Mouse (Mus musculus) c-Kit-positive CD71-positive TER-119-positive erythroid progenitor cells, embryonic 14.5 days (primary cell): ENCODE measurements around the gene Cyb561d1.

Experiments
- DNase-seq: peaks from one replicate; pipeline ENCODE4 v3.0.0-alpha.2; 2013; ENCODE audit warnings: low spot score

Gene Cyb561d1

DNA sequence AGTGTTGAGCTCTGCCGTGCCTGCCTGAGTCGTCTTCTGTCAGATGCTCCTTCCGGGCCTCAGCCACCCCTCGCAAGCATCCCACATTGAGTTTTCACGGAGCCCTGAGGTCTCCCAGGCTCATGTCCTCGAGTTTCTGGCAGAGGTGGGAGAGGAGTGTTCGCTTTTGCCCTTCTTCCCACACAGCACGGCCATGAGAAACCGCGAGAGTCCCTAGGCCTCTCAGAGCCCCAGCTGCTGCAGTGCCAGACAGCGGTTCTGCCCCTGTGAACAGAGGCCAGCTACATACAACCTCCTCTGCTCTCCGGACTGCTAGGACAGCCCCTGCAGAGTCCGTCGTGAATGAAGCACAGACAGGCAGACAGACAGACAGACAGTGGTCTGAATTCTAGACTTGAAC is 33.5 kb downstream of the Cyb561d1 start:
- no peak for DNase-seq

DNA sequence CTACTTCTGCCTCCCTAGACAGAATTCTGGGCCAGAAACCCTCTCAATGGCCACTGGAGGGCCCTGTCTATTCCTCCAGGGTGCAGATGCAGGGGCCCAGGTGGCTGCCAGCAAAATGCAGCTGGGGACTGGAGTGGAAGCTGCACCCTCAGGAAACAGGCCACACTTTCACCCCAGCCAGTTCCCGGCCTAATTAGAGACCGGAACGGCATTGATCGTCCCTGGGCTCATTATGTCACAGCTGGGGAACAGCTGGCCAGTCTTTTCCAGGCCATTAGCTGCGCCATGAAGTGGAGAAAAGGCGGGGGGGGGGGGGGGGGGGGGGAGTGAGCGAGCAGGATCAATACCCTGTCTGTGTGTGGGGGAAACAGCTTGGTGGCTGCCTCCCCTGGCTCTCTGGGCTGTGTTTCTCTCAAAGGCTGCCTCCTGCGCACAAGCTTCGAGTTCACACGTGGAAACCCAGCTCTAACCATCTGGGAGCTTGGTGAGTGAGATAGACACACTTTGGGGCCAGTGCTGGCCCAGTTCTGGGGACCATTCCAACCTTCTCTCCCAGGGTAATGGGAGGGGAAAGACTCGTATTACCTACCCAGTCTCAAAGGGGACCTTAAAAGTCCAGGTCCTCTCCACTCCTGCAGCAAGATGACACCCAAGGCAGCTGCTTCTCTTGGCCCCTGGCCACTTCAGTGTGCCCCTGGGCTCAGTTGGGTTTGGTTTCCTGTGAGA is 34.4 kb downstream of the Cyb561d1 start:
- DNase-seq = no peak

DNA sequence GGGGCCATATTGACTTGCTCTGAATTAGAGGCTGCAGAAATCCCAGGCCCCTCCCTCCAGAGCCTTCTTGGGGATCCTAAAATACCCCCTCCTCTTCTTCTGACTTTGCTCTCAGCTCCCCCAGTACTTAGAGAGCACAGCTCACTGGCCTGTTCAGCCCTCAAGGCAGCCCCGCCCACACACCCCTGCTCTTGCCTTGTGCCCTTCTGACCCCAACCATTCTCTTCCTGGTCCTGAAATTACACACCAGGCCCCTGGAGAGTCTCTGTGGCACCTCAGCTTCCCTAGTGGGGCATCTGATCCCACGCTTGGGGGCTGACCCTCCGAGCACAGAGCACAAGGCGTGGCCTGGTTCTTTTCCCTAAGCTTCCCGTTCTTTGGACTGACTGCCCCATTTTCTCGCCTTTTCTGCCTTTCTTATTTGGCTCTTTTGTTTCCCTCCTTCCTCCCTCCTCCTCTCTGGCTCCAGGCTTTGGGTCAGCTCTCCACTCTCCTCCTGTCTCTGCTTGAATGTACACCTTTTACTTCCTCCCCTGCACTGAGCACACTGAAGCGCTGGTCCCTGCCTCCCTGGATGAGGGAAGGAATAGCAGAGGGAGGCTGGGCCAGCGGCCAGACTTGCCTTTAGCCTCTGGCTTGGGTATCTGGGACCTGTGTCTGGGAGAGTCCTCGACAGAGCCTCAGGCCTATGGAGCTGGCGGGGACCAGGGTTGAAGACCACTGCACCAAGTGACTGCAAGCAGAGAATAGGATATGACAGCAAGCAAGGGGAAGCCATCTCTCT is 35.3 kb downstream of the Cyb561d1 start:
- DNase-seq = no peak

DNA sequence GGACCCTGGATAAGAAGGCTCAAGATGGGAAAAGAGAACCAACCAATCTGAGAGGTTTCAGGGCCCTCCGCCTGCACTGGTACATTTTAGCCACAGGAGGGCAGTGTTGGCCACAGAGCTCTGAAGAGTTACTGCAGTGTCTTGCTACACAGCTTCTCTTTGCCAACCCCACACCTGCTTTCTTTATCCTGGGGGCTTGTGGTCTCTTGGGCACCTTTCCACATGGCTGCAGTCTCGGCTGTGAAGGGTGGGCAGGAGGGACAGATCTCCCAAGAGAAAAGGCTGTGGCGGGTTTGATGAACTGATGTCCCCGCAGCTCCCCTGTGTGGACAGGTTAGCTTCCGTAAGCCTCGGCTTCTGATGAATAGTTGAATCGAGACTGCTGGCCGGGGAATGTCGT is 36.2 kb downstream of the Cyb561d1 start:
- peak; percentile 65 for DNase-seq

DNA sequence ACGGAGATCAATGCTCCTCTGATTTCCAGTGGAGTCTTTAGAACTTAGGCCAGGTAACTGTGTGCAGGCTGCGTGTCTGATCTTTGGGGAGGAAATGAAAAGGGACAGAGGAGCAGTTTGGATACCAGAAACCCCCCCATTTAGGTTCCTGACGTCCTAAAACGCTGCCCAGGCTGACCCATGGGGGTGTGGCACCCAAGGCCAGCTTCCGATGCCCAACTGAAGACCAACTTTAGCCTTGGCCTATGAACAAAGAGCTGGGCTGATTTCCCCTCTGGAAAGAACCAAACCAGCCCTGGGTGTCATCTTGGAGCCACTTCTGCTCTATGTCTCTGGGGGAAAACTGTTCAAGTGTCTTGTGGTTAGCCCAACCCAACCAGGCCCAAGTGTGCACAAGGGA is 36.9 kb downstream of the Cyb561d1 start:
- no peak for DNase-seq

DNA sequence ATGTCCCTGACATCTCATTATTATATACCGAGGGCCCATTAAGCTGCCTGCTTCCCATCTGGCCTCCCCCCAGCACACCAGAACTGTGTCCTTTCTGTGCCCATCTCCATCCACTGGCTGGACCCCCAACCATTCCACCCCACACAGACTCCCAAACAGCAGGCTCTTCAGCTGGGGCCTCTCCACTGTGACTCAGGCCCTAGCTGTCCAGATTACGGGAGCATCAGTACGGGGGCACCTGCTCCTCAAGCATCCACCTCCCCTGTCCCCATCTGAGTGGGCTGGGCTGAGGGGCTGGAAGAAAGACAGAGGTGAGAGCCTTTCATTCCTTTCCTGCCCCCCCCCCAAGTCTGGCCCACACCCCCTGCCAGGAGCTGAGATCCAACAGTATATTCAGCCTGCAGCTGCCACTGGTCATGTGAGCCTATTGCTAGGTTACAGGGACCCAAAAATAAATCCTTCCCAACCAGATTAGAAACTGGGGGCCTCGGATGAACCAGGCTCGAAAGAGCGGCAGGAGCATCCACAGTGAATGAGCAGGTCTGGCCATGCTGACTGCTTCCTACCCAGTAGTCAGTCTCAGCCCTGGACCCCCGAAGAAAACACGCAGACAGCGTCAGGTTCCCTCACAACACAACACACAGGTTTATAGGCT is 42.5 kb downstream of the Cyb561d1 start:
- DNase-seq = no peak

DNA sequence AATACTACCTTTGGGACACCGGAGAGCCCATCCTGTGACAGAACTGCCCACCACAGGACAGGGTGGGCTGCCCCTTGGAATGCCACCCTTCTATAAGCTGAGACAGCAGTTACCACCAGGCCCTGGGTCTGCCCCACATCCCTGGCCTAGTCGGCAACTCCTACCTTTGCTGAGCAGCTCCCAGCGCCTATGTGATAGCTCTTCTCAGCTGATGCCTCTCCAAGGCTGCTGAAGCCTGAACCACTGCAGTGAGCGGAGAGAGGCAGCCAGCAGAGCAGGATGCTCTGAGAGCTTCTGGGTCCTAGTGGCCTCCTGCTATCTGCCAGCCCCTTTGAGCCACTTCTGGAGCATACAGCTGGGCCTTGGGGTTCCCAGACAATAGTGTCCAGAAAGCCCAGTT is 46.4 kb downstream of the Cyb561d1 start, which contains the start of gene Gpr61:
Gene Gpr61, minus strand, starts transcription at position 227 of the 400 bp plus-strand sequence.
- DNase-seq = no peak

DNA sequence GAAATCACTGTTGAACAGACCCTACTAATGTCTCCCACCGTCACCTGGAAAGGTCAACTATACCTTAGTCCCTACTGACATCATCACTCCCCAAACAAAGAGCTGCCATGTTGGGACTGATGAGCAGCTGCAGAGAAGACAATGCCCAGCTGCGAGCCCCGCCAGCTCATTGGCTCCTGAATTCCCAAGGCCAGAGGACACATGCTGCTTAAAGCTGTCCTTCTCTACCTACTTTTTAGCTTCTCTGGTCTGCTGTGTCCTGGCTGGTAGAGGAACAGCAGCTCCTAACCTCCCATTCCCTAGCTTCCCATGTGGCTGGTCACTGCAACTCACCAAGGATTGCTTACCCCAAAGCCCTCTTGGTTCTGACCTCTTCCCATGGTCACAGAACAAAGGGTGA is 48.7 kb downstream of the Cyb561d1 start:
- no peak for DNase-seq

DNA sequence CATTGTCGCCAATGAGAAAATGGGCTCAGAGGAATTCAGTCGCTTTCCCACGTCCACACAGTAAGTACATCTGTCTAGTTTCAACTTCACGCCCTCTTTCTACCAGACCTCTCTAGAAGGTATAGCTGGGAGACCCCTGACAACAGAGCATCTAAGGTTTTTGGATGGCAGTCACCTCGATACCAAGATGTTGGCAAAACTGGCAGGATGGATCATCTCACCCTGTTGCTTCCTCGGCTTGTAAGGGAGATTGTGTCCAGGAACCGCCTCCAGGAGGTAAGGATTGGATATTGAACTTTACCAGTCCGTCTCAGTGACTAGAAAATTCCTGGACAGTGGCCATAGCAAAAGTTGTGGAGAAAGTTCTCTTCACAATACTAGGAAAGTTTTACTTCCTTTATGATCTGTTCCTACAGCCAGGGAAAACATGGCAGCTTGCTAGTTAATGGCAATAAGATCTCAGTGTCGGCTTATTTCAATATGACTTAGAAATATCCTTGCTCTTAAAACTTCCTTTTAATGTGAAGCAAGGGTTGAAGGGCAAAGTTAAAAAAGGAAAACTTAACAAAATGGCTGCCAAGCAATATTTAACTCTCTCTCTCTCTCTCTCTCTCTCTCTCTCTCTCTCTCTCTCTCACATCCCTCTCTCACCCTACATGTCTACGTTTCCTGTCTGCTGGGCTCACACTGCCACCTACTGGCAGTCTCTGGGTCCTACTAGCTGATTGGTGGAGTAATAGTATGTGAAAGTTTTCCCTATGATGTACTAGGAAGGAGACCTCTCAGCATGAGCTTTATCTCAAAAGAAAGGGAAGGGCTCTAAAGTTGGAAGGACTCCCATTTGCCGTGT is 53.4 kb downstream of the Cyb561d1 start:
- DNase-seq = peak; percentile 92

DNA sequence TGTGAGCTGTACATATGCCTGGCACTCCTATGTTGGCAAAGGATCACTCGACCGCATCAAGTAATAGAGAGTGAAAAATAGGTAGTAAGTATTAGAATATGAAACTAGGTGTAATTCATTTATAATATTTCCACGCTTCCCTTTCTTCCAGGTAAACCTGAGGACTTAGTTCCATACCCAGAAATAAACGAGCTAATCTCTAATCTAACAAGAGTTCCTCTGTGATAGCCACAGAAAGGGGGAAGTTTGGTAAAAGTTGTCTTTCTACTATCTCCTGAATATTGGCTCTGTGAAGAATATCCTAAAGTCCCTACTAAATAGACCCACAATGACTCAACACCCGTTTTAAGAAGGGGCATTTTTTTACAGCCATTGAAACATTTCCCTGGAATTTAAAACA is 54.3 kb downstream of the Cyb561d1 start:
- no peak for DNase-seq
